Mouse (Mus musculus) sigmoid colon, adult 10 weeks (tissue): Measurements from ENCODE around the gene Yars2. TPM values are rescaled to one million over a fixed set of nuclear protein-coding genes. Genes with fewer than 3 reads are reported as not detected.

Experiments
- polyA plus RNA-seq: library from polyadenylated mRNA; stranded (reverse); fragments of 350-450 nt; fragmentation: Illumina TruSeq; extraction: RNeasy Lipid Tissue Mini Kit (QIAGEN cat#74804); gene quantifications from one replicate; pipeline ENCODE4 v1.2.3, GENCODE M21; 2014; ENCODE audit warnings: low read depth, low replicate concordance

The Yars2 gene
- 24.2 TPM for polyA plus RNA-seq

DNA sequence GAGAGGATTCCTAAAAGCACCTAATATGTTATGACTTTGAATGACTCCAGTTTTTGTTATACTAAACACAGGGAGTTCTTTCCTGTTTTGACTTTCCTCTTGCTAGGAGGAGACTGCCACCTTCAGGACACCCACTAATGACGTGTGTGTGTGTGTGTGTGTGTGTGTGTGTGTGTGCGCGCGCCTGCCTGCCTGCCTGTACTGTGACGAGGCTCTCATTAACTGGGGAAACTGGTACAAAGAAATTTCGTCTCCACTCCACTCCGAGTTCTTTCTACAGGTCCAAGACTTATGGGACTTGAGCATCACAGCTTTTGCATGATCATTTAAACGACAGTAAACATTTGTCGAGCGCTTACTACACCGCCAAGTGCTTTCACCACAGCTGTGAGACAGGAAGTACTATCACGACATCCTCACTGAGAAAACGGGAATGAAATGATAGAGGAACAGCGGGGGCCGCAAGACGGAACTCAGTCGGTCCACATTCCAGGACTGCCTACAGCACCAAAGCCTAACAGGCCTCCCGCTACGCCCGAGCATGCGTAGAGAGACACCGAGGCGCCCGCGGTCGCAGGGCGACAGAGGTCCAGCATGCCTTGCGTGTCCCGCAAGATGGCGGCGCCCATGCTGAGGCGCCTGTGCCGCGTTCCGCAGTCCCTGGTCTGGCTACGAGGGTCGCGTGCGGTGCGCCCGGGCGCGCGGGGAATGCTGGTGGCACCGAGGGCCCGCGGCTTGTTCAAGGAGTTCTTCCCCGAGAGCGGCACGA lies at the start of gene Yars2:
TSS of gene Yars2 (plus strand) at position 597 of the 769 bp plus-strand sequence.

GRCm38 (mm10) chr16:16358481-16359100 lies 55.8 kb downstream of the Yars2 start, which contains the start of gene Dnm1l:
Dnm1l (minus strand) TSS chr16:16358959.

Other genes with a start within 250 kb of the Yars2 start
- gene Pkp2, start 89.6 kb upstream of the Yars2 start, polyA plus RNA-seq: 45.0 TPM
- 311 TPM for gene Dnm1l, start 56.0 kb downstream of the Yars2 start, polyA plus RNA-seq